Mouse (Mus musculus): ENCODE measurements around the gene Il1f9.
"Not testable (repeated sequence)": the region's sequence is repeated elsewhere in the genome, so short reads cannot be mapped to it uniquely, and the experiment has no call there.

Il1f9 gene

DNA sequence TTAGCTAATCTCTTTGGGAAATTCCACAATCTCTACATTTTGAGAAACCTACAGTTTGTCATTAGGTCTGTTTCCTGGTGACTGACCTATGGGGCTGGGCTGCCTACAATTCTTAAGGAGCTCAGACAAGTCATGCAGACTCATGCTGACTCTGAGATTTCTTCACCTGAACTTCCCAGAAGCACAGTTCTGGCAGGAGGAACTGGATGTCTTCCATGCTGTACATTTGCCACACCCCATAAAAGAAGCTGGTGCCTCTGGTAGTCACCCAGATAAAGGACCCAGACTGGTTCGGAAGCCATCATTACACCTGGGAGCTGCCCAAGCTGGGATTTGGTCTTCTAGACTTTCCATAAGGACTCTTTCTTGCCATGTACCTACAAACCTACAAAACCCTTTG lies at the start of gene Il1f9:
TSS of gene Il1f9 (plus strand) at position 301 of the 400 bp plus-strand sequence.
- no peak for DNase-seq

DNA sequence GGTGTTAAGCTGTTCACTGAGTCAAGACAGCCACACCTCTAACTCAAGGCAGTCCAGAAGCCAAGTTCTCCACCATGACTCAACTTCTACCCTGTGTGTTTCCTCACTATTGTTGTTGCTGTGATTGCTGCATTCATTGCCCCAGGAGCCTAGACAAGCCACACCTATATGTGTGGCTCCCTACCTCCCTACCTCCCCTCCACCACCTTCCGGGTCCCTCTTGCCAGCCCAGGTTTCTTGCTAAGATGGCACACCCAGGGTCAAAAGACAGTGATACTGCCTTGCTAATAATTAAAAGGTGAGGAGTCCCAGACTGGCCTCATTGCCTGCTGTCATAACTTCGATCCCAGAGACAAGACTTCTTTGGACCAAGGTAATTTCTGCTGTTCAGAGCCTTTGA lies 33.4 kb upstream of the Il1f9 start, which contains the start of gene Il1f8:
TSS of gene Il1f8 (plus strand) at position 301 of the 400 bp plus-strand sequence.
- DNase-seq, result no peak

DNA sequence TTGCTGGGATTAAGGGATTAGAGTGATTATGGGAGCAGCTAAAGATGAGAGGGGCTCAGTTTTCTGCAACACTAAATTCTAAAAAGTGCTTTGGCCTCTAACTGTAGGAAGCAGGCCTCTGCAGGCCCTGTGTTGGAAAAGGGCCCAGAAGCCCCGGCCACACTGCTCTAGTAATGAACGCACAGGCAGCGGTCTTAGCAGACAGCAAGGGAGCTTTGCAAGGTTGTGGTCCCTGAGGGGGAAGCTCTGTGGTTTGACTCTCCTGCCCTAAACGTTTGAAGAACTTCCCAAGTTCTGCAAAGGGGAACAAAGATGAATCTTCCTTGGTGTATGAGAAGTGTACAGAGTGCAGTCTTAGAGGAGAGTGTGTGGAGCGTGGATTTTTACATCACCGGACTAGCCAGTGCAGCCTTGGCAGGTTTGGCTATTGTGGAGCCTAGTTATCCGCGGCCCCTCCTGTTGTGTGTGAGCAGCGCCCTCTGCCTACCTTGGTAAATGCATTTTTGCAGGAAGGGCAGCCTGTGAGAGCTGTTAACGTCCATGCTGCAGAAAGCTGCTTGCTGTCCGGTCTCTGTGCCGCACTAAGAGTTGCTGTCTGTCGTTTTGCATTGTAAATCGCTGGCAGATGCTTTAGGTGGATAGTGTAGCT lies 4.5 kb upstream of the Il1f9 start:
- DNase-seq, result peak in 1 of 2 experiments; percentile 1

DNA sequence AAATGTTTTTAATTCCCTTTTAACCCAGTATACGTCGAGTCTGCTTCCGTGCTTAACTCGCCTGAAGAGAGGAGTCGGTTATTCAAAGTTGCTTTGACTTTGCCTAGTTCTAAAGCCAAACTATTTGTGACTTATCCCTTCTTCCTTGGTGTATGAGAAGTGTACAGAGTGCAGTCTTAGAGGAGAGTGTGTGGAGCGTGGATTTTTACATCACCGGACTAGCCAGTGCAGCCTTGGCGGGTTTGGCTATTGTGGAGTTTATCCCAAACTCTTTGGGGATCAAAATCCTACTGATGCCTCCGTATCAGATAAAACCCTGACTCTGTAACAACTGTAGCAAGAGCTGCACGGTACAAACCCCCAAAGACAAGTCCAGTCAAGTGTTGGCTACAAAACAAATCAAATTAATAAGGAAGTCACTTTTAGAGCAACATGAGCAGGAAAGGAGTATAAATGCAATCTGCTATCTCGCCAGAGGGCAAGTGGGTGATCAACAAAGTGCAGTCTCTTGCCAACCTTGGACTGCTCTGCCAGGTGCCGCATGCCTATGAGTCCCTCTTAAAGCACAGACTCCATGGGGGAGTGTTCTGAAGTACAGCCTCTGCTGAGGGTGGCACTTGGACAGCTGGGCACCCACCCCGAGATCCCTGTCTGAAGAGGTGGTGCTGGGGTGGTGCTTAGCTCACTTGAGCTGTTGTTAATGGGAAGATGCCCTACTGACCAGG lies 3.7 kb upstream of the Il1f9 start:
- not testable (repeated sequence) for DNase-seq

DNA sequence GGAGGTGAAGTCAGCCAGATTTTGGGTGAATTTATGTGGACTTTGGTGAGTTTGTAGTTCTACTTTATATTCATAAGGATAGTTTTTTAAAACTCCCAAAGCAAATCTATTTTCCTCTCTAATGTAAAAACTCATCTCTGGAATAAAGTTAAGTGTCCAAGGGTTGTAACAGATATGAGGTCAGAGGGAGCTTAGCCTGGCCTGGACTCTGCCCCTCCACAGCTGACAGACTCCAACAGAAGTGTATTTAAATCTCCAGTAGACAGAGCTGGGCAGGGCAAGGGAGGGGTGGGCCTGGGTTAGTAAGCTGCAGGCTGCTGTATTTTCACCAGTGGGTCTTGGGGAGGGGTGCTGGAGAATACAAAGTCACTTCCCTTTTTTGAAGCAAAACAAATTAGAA lies 2.2 kb upstream of the Il1f9 start:
- not testable (repeated sequence) for DNase-seq

DNA sequence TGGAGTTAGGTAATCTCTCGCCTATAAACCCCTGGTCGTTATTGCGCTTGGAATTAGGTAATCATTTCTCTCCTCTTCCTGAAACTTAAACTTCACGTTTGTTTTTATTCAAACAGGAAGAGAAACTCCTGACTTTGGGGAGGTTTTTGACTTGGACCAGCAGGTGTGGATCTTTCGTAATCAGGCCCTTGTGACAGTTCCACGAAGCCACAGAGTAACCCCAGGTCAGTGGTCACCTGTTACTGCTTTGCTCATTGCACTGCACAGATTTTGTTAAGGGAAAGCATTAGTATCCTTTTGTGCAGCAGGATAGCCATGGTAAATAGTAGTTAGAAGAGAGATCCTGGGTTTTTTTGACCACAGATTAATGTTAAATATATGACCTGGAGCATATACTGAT lies 1.3 kb downstream of the Il1f9 start:
- no peak for DNase-seq

DNA sequence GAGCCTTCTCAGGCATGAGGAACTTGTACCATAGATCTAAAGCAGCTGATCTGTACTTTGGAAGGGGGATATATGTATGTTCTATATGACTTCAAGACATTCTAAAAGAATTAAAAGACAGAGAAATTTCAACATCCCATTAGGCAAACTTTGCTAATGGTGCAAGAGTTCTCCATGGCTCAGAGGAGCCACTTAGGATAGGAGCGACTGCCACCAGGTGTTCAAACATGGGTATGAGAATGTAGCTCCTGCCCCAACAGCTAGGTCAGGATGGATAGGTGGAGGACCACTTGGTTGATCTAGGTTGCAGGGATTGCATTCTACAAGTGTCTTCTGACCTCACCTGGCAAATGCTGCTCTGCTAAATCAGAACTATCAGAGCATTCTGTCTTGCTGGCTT lies 1.9 kb downstream of the Il1f9 start:
- DNase-seq, result no peak

DNA sequence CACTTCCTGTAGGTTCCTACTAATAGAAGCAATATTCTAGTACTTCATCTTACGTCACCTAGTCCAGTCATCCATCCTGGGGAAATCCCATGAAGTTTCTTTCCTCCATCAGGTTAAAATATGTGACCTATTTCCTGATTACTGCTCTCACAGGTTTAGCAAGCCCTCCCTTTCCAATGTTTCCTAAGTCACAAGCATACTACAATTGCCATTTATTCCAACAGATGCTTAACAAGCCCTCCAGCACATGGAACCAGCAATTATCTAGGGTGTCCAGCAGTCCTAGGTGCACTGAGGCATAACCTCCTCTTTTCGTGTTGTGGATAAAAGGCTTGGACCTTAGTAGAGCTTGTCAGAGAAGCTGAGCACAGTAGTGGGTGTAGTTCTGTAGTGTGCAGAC lies 28.8 kb downstream of the Il1f9 start, which contains the start of gene Il1f6:
TSS of gene Il1f6 (plus strand) at position 301 of the 400 bp plus-strand sequence.
- no peak for DNase-seq

DNA sequence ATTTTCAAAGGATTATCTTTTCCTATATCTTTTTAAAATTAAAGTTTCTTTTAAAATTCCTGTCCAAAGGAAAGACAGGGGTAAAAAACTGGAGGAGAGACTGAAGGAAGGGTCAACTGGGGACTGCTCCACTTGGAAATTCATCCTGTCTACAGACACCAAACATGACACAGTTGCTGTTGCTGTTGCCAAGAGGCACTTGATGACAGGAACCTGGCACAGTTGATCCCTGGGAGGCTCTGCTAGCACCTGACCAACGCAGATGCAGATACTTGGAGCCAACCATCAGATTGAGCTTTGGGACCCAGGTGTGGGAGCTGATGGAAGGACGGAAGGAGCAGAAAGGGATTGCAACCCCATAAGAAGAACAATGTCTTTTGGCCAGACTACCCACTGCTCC lies 40.9 kb downstream of the Il1f9 start:
- no peak for DNase-seq
